Mouse (Mus musculus) ES-E14 (cell line): ENCODE data around the gene Poln.

Experiments
- CHD2 ChIP-seq: IDR thresholded peaks from 2 replicates; pipeline ENCODE4 v1.6.1; 2014; ENCODE audit warnings: mild to moderate bottlenecking, low read depth, low read length, inconsistent platforms
- HCFC1 ChIP-seq: IDR thresholded peaks from 2 replicates; pipeline ENCODE4 v1.6.1; 2012; ENCODE audit warnings: low read length, inconsistent platforms, borderline replicate concordance; ENCODE audit not compliant: insufficient read depth
- ZC3H11A ChIP-seq: IDR thresholded peaks from 2 replicates; pipeline ENCODE4 v1.6.1; 2012; ENCODE audit warnings: low read depth, mild to moderate bottlenecking, inconsistent platforms, low read length, borderline replicate concordance
- ZNF384 ChIP-seq: IDR thresholded peaks from 2 replicates; pipeline ENCODE4 v1.6.1; 2012; ENCODE audit warnings: low read depth, low read length, inconsistent platforms

- no peak for TF ChIP-seq HCFC1
- TF ChIP-seq CHD2: no peak
- no peak for TF ChIP-seq ZC3H11A
- TF ChIP-seq ZNF384: no peak
Observed at GRCm38 (mm10) chr5:34195786-34196185, 26.5 kb upstream of the Poln start.
